Mouse (Mus musculus) forebrain, embryonic 14.5 days (tissue): ENCODE data around the gene Dusp18. TPM values are rescaled to one million over a fixed set of nuclear protein-coding genes. Genes with fewer than 3 reads are reported as not detected.

Source experiments
- ATAC-seq: fragments of 200-750 bp; cut with Nextera tagmentation; 2 replicates; pipeline ENCODE4 v1.8.0; 2017; ENCODE audit warnings: mild to moderate bottlenecking, moderate library complexity
- DNase-seq: peaks from one replicate; pipeline ENCODE4 v3.0.0-alpha.2; 2015; ENCODE audit warnings: low spot score
- H3K27ac ChIP-seq: fragments of 300-500 bp; sonication (generic); 2 replicates; pipeline ENCODE4 v1.5.1; 2014; ENCODE audit warnings: low read depth, mild to moderate bottlenecking, control low read depth, low read length, moderate library complexity
- H3K27me3 ChIP-seq: fragments of 300-500 bp; sonication (generic); replicated peaks from 2 replicates; pipeline ENCODE4 v1.6.1; 2014; ENCODE audit warnings: low read length, control low read depth, mixed read lengths; ENCODE audit not compliant: control insufficient read depth, insufficient read depth
- H3K36me3 ChIP-seq: fragments of 300-500 bp; sonication (generic); 2 replicates; pipeline ENCODE4 v1.6.1; 2014; ENCODE audit warnings: low read length, control low read depth; ENCODE audit not compliant: control insufficient read depth, insufficient read depth
- H3K4me1 ChIP-seq: fragments of 300-500 bp; sonication (generic); 2 replicates; pipeline ENCODE4 v1.6.1; 2014; ENCODE audit warnings: antibody characterized with exemption, low read length, control low read depth; ENCODE audit not compliant: control insufficient read depth, insufficient read depth
- H3K4me2 ChIP-seq: fragments of 300-500 bp; sonication (generic); 2 replicates; pipeline ENCODE4 v1.6.1; 2014; ENCODE audit warnings: mild to moderate bottlenecking, control low read depth, low read length
- H3K4me3 ChIP-seq: fragments of 300-500 bp; sonication (generic); 2 replicates; pipeline ENCODE4 v1.5.1; 2014; ENCODE audit warnings: low read depth, low read length, control low read depth
- H3K9ac ChIP-seq: fragments of 300-500 bp; sonication (generic); 2 replicates; pipeline ENCODE4 v1.6.1; 2014; ENCODE audit warnings: mild to moderate bottlenecking, low read length, control low read depth, moderate library complexity
- H3K9me3 ChIP-seq: fragments of 300-500 bp; sonication (generic); replicated peaks from 2 replicates; pipeline ENCODE4 v1.6.1; 2016; ENCODE audit warnings: low read length, control low read depth, mixed read lengths; ENCODE audit not compliant: control insufficient read depth
- WGBS: fragments of 180-500 bp; shearing (Covaris S2); extraction: QIAGEN DNeasy Blood & Tissue Kit; methylation state at CpG from one replicate; pipeline ENCODE4 v1.1.7; 2014; 5-methylcytosine and 5-hydroxymethylcytosine counted together
- polyA plus RNA-seq: library from polyadenylated mRNA; unstranded; fragments of >200 nt; fragmentation: Nextera tagmentation; extraction: Ambion mirVana; gene quantifications from 2 replicates; pipeline ENCODE4 v1.2.1, GENCODE M21; 2014

Dusp18 gene
- polyA plus RNA-seq, 1 experiment from 2014 or later, result 29.3 TPM

DNA sequence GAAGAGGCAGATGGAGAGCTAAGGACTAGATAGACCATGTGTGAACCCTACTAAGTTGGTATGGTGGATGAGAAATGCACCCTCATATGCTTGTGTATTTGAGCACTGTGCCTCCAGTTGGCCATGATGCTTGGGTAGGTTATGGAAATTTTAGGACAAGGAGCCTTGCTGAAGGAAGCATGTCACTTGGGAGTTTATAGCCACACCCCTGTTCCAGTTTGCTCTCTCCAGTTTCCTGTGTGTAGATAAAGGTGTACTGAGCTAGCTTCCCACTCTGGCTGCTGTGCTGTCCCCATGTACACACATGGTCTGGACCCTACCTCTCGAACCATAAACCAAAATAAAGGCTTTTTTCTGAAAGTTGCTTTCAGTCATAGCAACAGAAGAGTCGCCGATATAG, 40.9 kb upstream of the Dusp18 start:
- H3K4me2 ChIP-seq, result no peak overlapping the region
- no peaks in the 10 kb centered on the region for H3K36me3 ChIP-seq
- H3K9me3 ChIP-seq, result no peaks in the 10 kb centered on the region
- ATAC-seq (peak; percentile 28; the same call in 1 of the 2 replicates), DNase-seq (no peak)
- no peaks in the 10 kb centered on the region for H3K4me1 ChIP-seq
- H3K4me3 ChIP-seq, result no peak overlapping the region
- H3K9ac ChIP-seq, result no peak overlapping the region
- H3K27ac ChIP-seq, result peak overlapping the region; percentile 68; the same call in 1 of the 2 replicates
- no peaks in the 10 kb centered on the region for H3K27me3 ChIP-seq
- 90% methylated on average over 3 of the region's 3 CpGs for WGBS

GRCm38 (mm10) chr11:3855846-3856245, 39.2 kb upstream of the Dusp18 start:
- H3K9ac ChIP-seq, result no peak overlapping the region
- ATAC-seq (no peak), DNase-seq (no peak)
- H3K27me3 ChIP-seq, result no peaks in the 10 kb centered on the region
- H3K9me3 ChIP-seq, result no peaks in the 10 kb centered on the region
- H3K4me1 ChIP-seq, result no peaks in the 10 kb centered on the region
- no peak overlapping the region for H3K27ac ChIP-seq
- no peak overlapping the region for H3K4me2 ChIP-seq
- WGBS, result 84% methylated on average over 5 of the region's 5 CpGs
- H3K36me3 ChIP-seq, result no peaks in the 10 kb centered on the region
- no peak overlapping the region for H3K4me3 ChIP-seq

- Histone ChIP-seq H3K4me2 (no peak overlapping the region), H3K4me3 (no peak overlapping the region), H3K4me1 (no peaks in the 10 kb centered on the region), H3K9ac (no peak overlapping the region), H3K27me3 (no peaks in the 10 kb centered on the region), H3K36me3 (no peaks in the 10 kb centered on the region), H3K9me3 (no peaks in the 10 kb centered on the region), H3K27ac (no peak overlapping the region)
- no peak for DNase-seq
- no peak for ATAC-seq
- WGBS, result 81% methylated on average over 5 of the region's 5 CpGs
Observed at GRCm38 (mm10) chr11:3857902-3858301, 37.1 kb upstream of the Dusp18 start.

- DNase-seq, result no peak
- 83% methylated on average over 4 of the region's 4 CpGs for WGBS
- Histone ChIP-seq H3K4me2 (no peak overlapping the region), H3K27ac (no peak overlapping the region), H3K4me1 (peaks cover 7% of the 10 kb centered on the region), H3K9ac (no peak overlapping the region), H3K4me3 (no peak overlapping the region), H3K9me3 (no peaks in the 10 kb centered on the region), H3K27me3 (no peaks in the 10 kb centered on the region), H3K36me3 (no peaks in the 10 kb centered on the region)
- ATAC-seq, result no peak
Observed at GRCm38 (mm10) chr11:3859778-3860177, 35.3 kb upstream of the Dusp18 start.

- ATAC-seq (no peak), DNase-seq (no peak)
- Histone ChIP-seq H3K27me3 (0 out of 2 replicates have a peak, but pooled peaks cover 2% of the 10 kb centered on the region), H3K9me3 (no peaks in the 10 kb centered on the region), H3K4me3 (no peak overlapping the region), H3K36me3 (no peaks in the 10 kb centered on the region), H3K9ac (no peak overlapping the region), H3K4me2 (no peak overlapping the region), H3K27ac (no peak overlapping the region), H3K4me1 (peaks cover 7% of the 10 kb centered on the region)
- 86% methylated on average over 4 of the region's 4 CpGs for WGBS
Observed at GRCm38 (mm10) chr11:3860361-3860760, 34.7 kb upstream of the Dusp18 start.

GRCm38 (mm10) chr11:3862661-3863453, 32.2 kb upstream of the Dusp18 start:
- no peak overlapping the region for H3K27ac ChIP-seq
- H3K9ac ChIP-seq, result peak overlapping the region; percentile 64
- H3K4me1 ChIP-seq, result peaks cover 7% of the 10 kb centered on the region
- ATAC-seq (no peak), DNase-seq (no peak)
- peak overlapping the region; percentile 72 for H3K4me2 ChIP-seq
- 0 out of 2 replicates have a peak, but pooled peaks cover 3% of the 10 kb centered on the region for H3K27me3 ChIP-seq
- WGBS, result 75% methylated on average over 19 of the region's 19 CpGs
- no peaks in the 10 kb centered on the region for H3K36me3 ChIP-seq
- no peaks in the 10 kb centered on the region for H3K9me3 ChIP-seq
- H3K4me3 ChIP-seq, result peak overlapping the region; percentile 43

- Histone ChIP-seq H3K27me3 (0 out of 2 replicates have a peak, but pooled peaks cover 3% of the 10 kb centered on the region), H3K27ac (no peak within 1 kb of the TSS), H3K4me2 (peak within 1 kb of the TSS; percentile 72), H3K9me3 (no peaks in the 10 kb centered on the region), H3K9ac (peak within 1 kb of the TSS; percentile 64), H3K4me1 (peaks cover 7% of the 10 kb centered on the region), H3K4me3 (peak within 1 kb of the TSS; percentile 43), H3K36me3 (no peaks in the 10 kb centered on the region)
- DNase-seq (peak; percentile 79), ATAC-seq (peak; percentile 96)
- 4% methylated on average over 57 of the region's 58 CpGs for WGBS
Observed at GRCm38 (mm10) chr11:3863454-3864112, 31.5 kb upstream of the Dusp18 start, which contains the start of gene Osbp2. Gene Osbp2 (minus strand): TSS chr11:3863903.

DNA sequence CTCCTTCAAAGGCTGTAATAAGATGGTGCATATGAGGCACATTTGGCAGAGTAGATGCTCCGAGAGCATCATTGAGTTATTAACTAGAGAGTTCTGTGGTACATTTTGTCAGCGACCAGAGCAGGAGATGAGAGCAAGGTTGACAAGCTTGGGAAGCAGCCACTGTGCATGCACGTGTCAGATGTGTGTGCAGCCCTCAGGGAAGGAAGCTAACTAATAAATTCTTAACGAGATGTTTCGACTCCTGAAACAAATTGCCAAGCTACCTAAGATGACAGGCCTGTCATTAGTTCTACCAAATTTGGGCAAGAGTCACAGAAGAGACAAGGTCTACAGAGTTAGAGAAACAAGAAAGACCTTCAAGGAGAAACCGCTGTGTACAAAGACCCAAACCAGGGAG, 30.7 kb upstream of the Dusp18 start:
- Histone ChIP-seq H3K27ac (no peak overlapping the region), H3K4me1 (peaks cover 7% of the 10 kb centered on the region), H3K4me2 (peak overlapping the region; percentile 72), H3K9me3 (no peaks in the 10 kb centered on the region), H3K4me3 (peak overlapping the region; percentile 43), H3K27me3 (0 out of 2 replicates have a peak, but pooled peaks cover 3% of the 10 kb centered on the region), H3K36me3 (no peaks in the 10 kb centered on the region), H3K9ac (peak overlapping the region; percentile 64; the same call in 1 of the 2 replicates)
- ATAC-seq (peak; percentile 13; the same call in 1 of the 2 replicates), DNase-seq (peak; percentile 7)
- WGBS, result 32% methylated on average over 6 of the region's 6 CpGs

GRCm38 (mm10) chr11:3876419-3876818, 18.6 kb upstream of the Dusp18 start:
- Histone ChIP-seq H3K9ac (no peak overlapping the region), H3K9me3 (no peaks in the 10 kb centered on the region), H3K4me2 (no peak overlapping the region), H3K36me3 (no peaks in the 10 kb centered on the region), H3K4me3 (no peak overlapping the region), H3K4me1 (no peaks in the 10 kb centered on the region), H3K27ac (no peak overlapping the region), H3K27me3 (no peaks in the 10 kb centered on the region)
- ATAC-seq (no peak), DNase-seq (no peak)
- 80% methylated on average over 6 of the region's 6 CpGs for WGBS
